Mouse (Mus musculus) midbrain, embryonic 15.5 days (tissue): ENCODE data around the gene Spon1. TPM values are rescaled to one million over a fixed set of nuclear protein-coding genes. Genes with fewer than 3 reads are reported as not detected.

Experiments
- ATAC-seq: fragments of 200-750 bp; cut with Nextera tagmentation; replicated peaks from 2 replicates; pipeline ENCODE4 v1.8.0; 2017; ENCODE audit warnings: moderate TSS enrichment
- H3K27ac ChIP-seq: fragments of 300-500 bp; sonication (generic); 2 replicates; pipeline ENCODE4 v1.5.1; 2015; ENCODE audit warnings: mild to moderate bottlenecking, inconsistent platforms
- H3K27me3 ChIP-seq: fragments of 300-500 bp; sonication (generic); replicated peaks from 2 replicates; pipeline ENCODE4 v1.6.1; 2015; ENCODE audit warnings: inconsistent platforms
- H3K36me3 ChIP-seq: fragments of 300-500 bp; sonication (generic); replicated peaks from 2 replicates; pipeline ENCODE4 v1.6.1; 2015; ENCODE audit warnings: inconsistent platforms
- H3K4me1 ChIP-seq: fragments of 300-500 bp; sonication (generic); 2 replicates; pipeline ENCODE4 v1.6.1; 2015; ENCODE audit warnings: inconsistent platforms
- H3K4me2 ChIP-seq: fragments of 300-500 bp; sonication (generic); 2 replicates; pipeline ENCODE4 v1.6.1; 2015; ENCODE audit warnings: inconsistent platforms, mild to moderate bottlenecking, moderate library complexity
- H3K4me3 ChIP-seq: fragments of 300-500 bp; sonication (generic); 2 replicates; pipeline ENCODE4 v1.5.1; 2015; ENCODE audit warnings: mild to moderate bottlenecking, inconsistent platforms
- H3K9ac ChIP-seq: fragments of 300-500 bp; sonication (generic); 2 replicates; pipeline ENCODE4 v1.6.1; 2015; ENCODE audit warnings: mild to moderate bottlenecking, inconsistent platforms
- H3K9me3 ChIP-seq: fragments of 300-500 bp; sonication (generic); 2 replicates; pipeline ENCODE4 v1.6.1; 2016; ENCODE audit warnings: inconsistent platforms
- WGBS: fragments of 180-500 bp; shearing (Covaris S2); methylation state at CpG from one replicate; pipeline ENCODE4 v1.1.7; 2015; ENCODE audit warnings: mixed read lengths; 5-methylcytosine and 5-hydroxymethylcytosine counted together
- polyA plus RNA-seq: library from polyadenylated mRNA; unstranded; fragments of >200 nt; fragmentation: Nextera tagmentation; extraction: Ambion mirVana; gene quantifications from 2 replicates; pipeline ENCODE4 v1.2.1, GENCODE M21; 2015

Spon1 gene
- polyA plus RNA-seq, 1 experiment from 2014 or later = 47.2 TPM

- 32% methylated on average over 11 of the region's 11 CpGs for WGBS
- no peak overlapping the region for H3K4me2 ChIP-seq
- no peak overlapping the region for H3K4me3 ChIP-seq
- no peaks in the 10 kb centered on the region for H3K36me3 ChIP-seq
- no peaks in the 10 kb centered on the region for H3K27me3 ChIP-seq
- no peaks in the 10 kb centered on the region for H3K9me3 ChIP-seq
- no peak for ATAC-seq
- H3K4me1 ChIP-seq = peaks cover 9% of the 10 kb centered on the region
- H3K9ac ChIP-seq = no peak overlapping the region
- no peak overlapping the region for H3K27ac ChIP-seq
Observed at GRCm38 (mm10) chr7:114065407-114066185, 299.8 kb downstream of the Spon1 start.

DNA sequence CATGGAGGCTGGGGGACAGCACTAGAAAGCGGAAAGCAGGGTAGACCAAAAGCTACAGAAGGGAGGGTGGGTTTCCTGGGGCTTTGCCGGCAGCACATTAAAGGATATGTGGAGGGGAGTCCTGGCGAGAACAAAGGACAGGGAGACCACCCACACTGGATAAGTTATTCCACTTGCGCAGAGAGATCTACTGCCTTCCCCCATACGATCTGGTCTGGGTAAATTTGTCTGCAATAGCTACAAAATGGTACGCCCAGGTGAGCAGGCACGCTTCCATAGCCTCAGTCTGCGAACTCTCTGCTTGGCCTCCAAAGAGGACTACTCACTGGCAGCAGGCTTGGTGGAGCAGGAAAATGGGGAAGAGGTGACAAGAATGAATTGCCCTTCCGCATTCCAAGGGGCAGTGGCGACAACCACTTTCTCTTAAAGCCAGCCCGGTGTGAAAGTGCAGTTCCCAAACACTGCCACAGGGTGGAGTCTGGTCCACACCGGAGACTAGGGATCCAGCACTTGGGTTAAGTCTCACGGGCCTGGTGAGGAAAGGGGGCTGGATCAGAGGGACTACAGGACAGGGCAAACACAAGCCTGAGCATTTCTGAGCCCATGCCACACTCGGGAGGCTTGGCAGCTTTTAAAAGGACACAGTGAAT is 300.9 kb downstream of the Spon1 start:
- ATAC-seq = peak; percentile 79
- peak overlapping the region; percentile 49 for H3K4me2 ChIP-seq
- no peaks in the 10 kb centered on the region for H3K36me3 ChIP-seq
- H3K4me3 ChIP-seq = peak overlapping the region; percentile 28
- peaks cover 12% of the 10 kb centered on the region for H3K4me1 ChIP-seq
- H3K9me3 ChIP-seq = no peaks in the 10 kb centered on the region
- H3K9ac ChIP-seq = no peak overlapping the region
- no peak overlapping the region for H3K27ac ChIP-seq
- 7% methylated on average over 14 of the region's 14 CpGs for WGBS
- no peaks in the 10 kb centered on the region for H3K27me3 ChIP-seq

DNA sequence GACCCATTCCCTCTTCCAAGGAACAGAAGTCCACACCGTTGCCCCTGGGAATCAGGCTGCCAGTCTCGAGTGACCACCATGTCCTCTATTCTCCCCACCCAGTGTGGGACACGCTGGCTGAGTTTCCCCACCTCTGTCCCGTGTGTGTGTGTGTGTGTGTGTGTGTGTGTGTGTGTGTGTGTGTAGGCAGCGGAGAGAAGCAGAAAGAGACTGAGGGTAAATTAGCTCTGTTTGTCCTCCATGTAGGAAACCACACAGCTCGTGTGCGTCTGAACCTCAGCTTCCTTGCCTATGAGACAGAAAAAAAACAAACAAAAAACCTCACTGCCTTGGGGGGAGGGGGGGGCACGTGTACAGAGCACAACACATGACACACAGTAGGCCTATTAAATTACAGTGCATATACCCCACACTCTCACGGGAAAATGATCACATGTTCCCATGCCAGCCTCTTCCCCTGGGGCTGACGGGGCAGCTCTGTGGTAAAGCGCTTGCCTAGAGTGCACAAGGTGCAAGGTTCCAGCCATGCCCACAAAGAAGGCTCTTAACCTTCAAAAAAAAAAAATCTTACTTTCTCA is 303.2 kb downstream of the Spon1 start:
- Histone ChIP-seq H3K4me3 (no peak overlapping the region), H3K36me3 (no peaks in the 10 kb centered on the region), H3K9ac (no peak overlapping the region), H3K4me2 (no peak overlapping the region), H3K9me3 (no peaks in the 10 kb centered on the region), H3K27ac (no peak overlapping the region), H3K27me3 (no peaks in the 10 kb centered on the region), H3K4me1 (peaks cover 18% of the 10 kb centered on the region)
- no peak for ATAC-seq
- WGBS = 86% methylated on average over 11 of the region's 11 CpGs

DNA sequence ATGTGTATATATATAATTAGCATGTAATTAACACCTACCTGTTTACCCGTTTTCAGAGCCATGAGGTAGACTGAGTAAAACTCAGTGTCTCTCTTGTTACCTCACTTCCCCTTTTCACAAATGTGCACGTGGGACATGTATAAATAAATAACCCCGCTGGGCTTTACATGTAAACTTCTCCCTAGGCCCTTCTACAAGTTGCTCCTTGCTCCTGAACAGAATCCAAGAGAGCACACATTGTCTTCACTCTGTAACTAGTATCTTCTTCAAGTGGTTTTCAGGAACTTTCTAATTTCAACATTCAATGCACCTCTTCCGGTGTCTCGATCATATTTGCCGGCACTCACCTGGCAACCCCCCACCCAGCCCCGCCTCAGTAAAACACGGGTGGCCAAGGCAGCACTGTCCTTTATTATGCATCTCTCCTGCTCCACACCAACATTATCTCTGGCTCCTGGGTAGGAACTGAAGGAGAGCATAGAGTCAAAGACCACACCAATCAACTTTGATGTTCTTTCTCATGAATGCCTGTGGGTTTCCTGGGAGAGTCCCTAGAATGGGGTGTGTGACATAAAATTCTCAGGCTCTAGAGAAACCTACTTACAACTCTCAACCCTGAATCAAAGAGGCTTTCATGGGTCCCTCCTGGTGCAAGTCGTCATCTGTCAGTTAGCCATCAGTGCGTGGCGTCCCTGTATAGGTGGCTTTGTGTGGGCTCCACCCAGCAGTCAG is 304.1 kb downstream of the Spon1 start:
- Histone ChIP-seq H3K27me3 (no peaks in the 10 kb centered on the region), H3K27ac (no peak overlapping the region), H3K4me1 (peaks cover 18% of the 10 kb centered on the region), H3K36me3 (no peaks in the 10 kb centered on the region), H3K9me3 (no peaks in the 10 kb centered on the region), H3K4me3 (no peak overlapping the region), H3K4me2 (no peak overlapping the region), H3K9ac (no peak overlapping the region)
- 86% methylated on average over 11 of the region's 11 CpGs for WGBS
- ATAC-seq = no peak

GRCm38 (mm10) chr7:114070458-114070840 is 304.7 kb downstream of the Spon1 start:
- no peak for ATAC-seq
- WGBS = 93% methylated on average over 3 of the region's 3 CpGs
- peaks cover 18% of the 10 kb centered on the region for H3K4me1 ChIP-seq
- H3K9ac ChIP-seq = no peak overlapping the region
- H3K27me3 ChIP-seq = no peaks in the 10 kb centered on the region
- no peak overlapping the region for H3K4me2 ChIP-seq
- no peak overlapping the region for H3K27ac ChIP-seq
- H3K36me3 ChIP-seq = no peaks in the 10 kb centered on the region
- H3K9me3 ChIP-seq = no peaks in the 10 kb centered on the region
- H3K4me3 ChIP-seq = no peak overlapping the region

DNA sequence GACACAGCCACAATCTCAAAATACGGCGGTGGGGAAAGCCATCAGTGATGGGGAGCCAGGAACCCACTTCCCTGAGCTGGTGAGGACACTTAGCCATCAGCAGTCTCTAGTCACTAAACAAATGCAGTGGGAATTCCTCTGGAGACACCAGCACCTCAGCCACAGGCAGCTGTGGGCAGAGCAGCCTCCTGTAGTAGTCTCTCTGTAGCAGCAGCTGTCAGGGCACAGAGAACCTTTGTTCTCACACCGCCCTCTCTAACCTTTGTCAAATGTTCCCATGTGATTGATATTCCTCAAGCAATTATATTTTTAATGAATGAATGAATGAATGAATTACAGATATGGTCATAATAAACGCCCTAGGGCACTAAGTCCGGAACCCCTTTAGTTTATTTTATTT is 305.6 kb downstream of the Spon1 start:
- ATAC-seq = no peak
- WGBS = 82% methylated on average over 5 of the region's 5 CpGs

GRCm38 (mm10) chr7:114071851-114072616 is 306.2 kb downstream of the Spon1 start:
- Histone ChIP-seq H3K4me3 (no peak overlapping the region), H3K4me2 (no peak overlapping the region), H3K27ac (no peak overlapping the region), H3K27me3 (no peaks in the 10 kb centered on the region), H3K4me1 (peaks cover 10% of the 10 kb centered on the region; the same call in 1 of the 2 replicates), H3K9ac (no peak overlapping the region), H3K36me3 (no peaks in the 10 kb centered on the region), H3K9me3 (no peaks in the 10 kb centered on the region)
- WGBS = 50% methylated on average over 13 of the region's 13 CpGs
- no peak for ATAC-seq

More for the DNA sequence above, 305.6 kb downstream of the Spon1 start:
- Histone ChIP-seq H3K27me3 (no peaks in the 10 kb centered on the region), H3K27ac (no peak overlapping the region), H3K4me3 (no peak overlapping the region), H3K4me2 (no peak overlapping the region), H3K9ac (no peak overlapping the region), H3K36me3 (no peaks in the 10 kb centered on the region), H3K4me1 (peaks cover 16% of the 10 kb centered on the region), H3K9me3 (no peaks in the 10 kb centered on the region)

- no peaks in the 10 kb centered on the region for H3K27me3 ChIP-seq
- H3K4me1 ChIP-seq = peaks cover 10% of the 10 kb centered on the region; the same call in 1 of the 2 replicates
- 55% methylated on average over 7 of the region's 7 CpGs for WGBS
Observed at GRCm38 (mm10) chr7:114074133-114074532, 308.3 kb downstream of the Spon1 start.

GRCm38 (mm10) chr7:114074595-114074994 is 308.8 kb downstream of the Spon1 start:
- no peak for ATAC-seq
- WGBS = 95% methylated on average over 2 of the region's 2 CpGs
- Histone ChIP-seq H3K27ac (no peak overlapping the region), H3K9ac (no peak overlapping the region), H3K4me3 (no peak overlapping the region), H3K36me3 (no peaks in the 10 kb centered on the region), H3K27me3 (no peaks in the 10 kb centered on the region), H3K4me2 (no peak overlapping the region), H3K4me1 (peaks cover 10% of the 10 kb centered on the region; the same call in 1 of the 2 replicates), H3K9me3 (no peaks in the 10 kb centered on the region)

More at GRCm38 (mm10) chr7:114074133-114074532, 308.3 kb downstream of the Spon1 start:
- Histone ChIP-seq H3K27ac (no peak overlapping the region), H3K4me3 (no peak overlapping the region), H3K4me2 (no peak overlapping the region), H3K9me3 (no peaks in the 10 kb centered on the region), H3K36me3 (no peaks in the 10 kb centered on the region), H3K9ac (no peak overlapping the region)
- no peak for ATAC-seq

- Histone ChIP-seq H3K27ac (no peak overlapping the region), H3K4me3 (no peak overlapping the region), H3K27me3 (no peaks in the 10 kb centered on the region), H3K4me1 (no peaks in the 10 kb centered on the region), H3K9me3 (no peaks in the 10 kb centered on the region), H3K36me3 (no peaks in the 10 kb centered on the region), H3K4me2 (no peak overlapping the region), H3K9ac (no peak overlapping the region)
- over 99% methylated on average over 4 of the region's 4 CpGs for WGBS
- no peak for ATAC-seq
Observed at GRCm38 (mm10) chr7:114079343-114079742, 313.5 kb downstream of the Spon1 start.

DNA sequence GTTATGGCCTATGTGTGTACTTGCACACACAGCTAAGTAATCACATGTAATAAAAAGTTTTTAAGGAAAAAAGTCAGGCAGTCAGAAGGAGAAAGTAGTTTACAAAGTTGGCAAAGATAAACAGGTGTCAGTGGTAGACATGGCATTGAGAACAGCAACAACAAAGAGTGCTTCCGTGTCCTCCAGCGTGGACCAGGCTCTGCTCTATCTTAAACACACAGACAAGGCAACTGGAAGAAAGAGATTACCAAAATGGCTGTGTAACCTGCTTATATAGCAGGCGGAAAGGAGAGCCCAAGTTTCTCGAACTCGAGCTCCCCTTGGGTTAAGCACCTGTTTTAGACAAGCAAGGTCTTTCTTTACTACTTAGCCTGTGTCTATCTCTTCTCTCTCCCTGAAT is 314.5 kb downstream of the Spon1 start:
- H3K4me1 ChIP-seq = no peaks in the 10 kb centered on the region
- WGBS = 95% methylated on average over 5 of the region's 5 CpGs
- H3K9me3 ChIP-seq = no peaks in the 10 kb centered on the region
- H3K4me2 ChIP-seq = no peak overlapping the region
- no peaks in the 10 kb centered on the region for H3K36me3 ChIP-seq
- H3K27ac ChIP-seq = no peak overlapping the region
- no peak for ATAC-seq
- H3K27me3 ChIP-seq = no peaks in the 10 kb centered on the region
- no peak overlapping the region for H3K9ac ChIP-seq
- H3K4me3 ChIP-seq = no peak overlapping the region
